Mouse (Mus musculus) midbrain, embryonic 12.5 days (tissue): ENCODE measurements around the gene Krt19. TPM values are rescaled to one million over a fixed set of nuclear protein-coding genes. Genes with fewer than 3 reads are reported as not detected.

ENCODE experiments used
- ATAC-seq: fragments of 200-750 bp; cut with Nextera tagmentation; 2 replicates; pipeline ENCODE4 v1.8.0; 2017; ENCODE audit warnings: low read depth, moderate TSS enrichment, moderate library complexity; ENCODE audit not compliant: low FRiP score
- H3K27ac ChIP-seq: fragments of 300-500 bp; sonication (generic); replicated peaks from 2 replicates; pipeline ENCODE4 v1.5.1; 2016; ENCODE audit warnings: mild to moderate bottlenecking
- H3K27me3 ChIP-seq: fragments of 300-500 bp; sonication (generic); 2 replicates; pipeline ENCODE4 v1.6.1; 2016; ENCODE audit warnings: mild to moderate bottlenecking
- H3K36me3 ChIP-seq: fragments of 300-500 bp; sonication (generic); 2 replicates; pipeline ENCODE4 v1.6.1; 2016
- H3K4me1 ChIP-seq: fragments of 300-500 bp; sonication (generic); 2 replicates; pipeline ENCODE4 v1.6.1; 2016
- H3K4me2 ChIP-seq: fragments of 300-500 bp; sonication (generic); replicated peaks from 2 replicates; pipeline ENCODE4 v1.6.1; 2016; ENCODE audit warnings: mild to moderate bottlenecking, moderate library complexity
- H3K4me3 ChIP-seq: fragments of 300-500 bp; sonication (generic); 2 replicates; pipeline ENCODE4 v1.5.1; 2016; ENCODE audit warnings: mild to moderate bottlenecking
- H3K9ac ChIP-seq: fragments of 300-500 bp; sonication (generic); replicated peaks from 2 replicates; pipeline ENCODE4 v1.6.1; 2016; ENCODE audit warnings: mild to moderate bottlenecking, moderate library complexity
- H3K9me3 ChIP-seq: fragments of 300-500 bp; sonication (generic); 2 replicates; pipeline ENCODE4 v1.6.1; 2016; ENCODE audit warnings: mild to moderate bottlenecking
- WGBS: fragments of 180-500 bp; shearing (Covaris S2); methylation state at CpG from one replicate; pipeline ENCODE4 v1.1.7; 2016; 5-methylcytosine and 5-hydroxymethylcytosine counted together
- polyA plus RNA-seq: library from polyadenylated mRNA; unstranded; fragments of >200 nt; fragmentation: Nextera tagmentation; extraction: Ambion mirVana; gene quantifications from 2 replicates; pipeline ENCODE4 v1.2.1, GENCODE M21; 2016

The Krt19 gene
- polyA plus RNA-seq = 3.7 and 5.4 TPM in 2 replicates

- ATAC-seq = no peak
- Histone ChIP-seq H3K27me3 (peaks cover 39% of the 10 kb centered on the region), H3K4me3 (no peak within 1 kb of the TSS), H3K4me2 (no peak within 1 kb of the TSS), H3K36me3 (no peaks in the 10 kb centered on the region), H3K9me3 (no peaks in the 10 kb centered on the region), H3K27ac (no peak within 1 kb of the TSS), H3K9ac (no peak within 1 kb of the TSS), H3K4me1 (peaks cover 10% of the 10 kb centered on the region)
- WGBS = 38% methylated on average over 9 of the region's 9 CpGs
Measured at GRCm38 (mm10) chr11:100148615-100149330, at the start of gene Krt19. Krt19 (minus strand) TSS chr11:100148665.

DNA sequence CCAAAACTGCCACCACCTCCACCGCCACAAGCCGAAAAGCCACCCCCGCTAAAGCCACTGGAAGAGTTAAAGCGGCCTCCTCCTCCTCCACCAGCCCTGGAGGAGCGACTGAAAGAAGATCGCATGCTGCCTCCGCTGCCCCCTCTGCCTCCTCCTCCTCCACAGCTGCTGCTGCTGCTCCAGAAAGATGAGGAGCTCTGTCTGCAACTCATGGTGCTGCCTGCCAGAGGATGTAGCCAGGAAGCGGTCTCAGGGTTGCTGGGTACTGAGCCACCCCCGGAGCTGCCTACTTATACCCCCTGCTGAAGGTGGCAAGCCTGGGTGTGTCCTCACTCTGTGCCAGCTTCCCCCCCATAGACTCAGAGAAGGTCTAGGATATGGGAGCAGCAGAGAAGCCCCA lies 44.5 kb upstream of the Krt19 start, which contains the start of gene Krt9:
Gene Krt9, minus strand, starts transcription at position 255 of the 400 bp plus-strand sequence.
- 69% methylated on average over 9 of the region's 9 CpGs for WGBS
- Histone ChIP-seq H3K36me3 (no peaks in the 10 kb centered on the region), H3K9me3 (peaks cover 6% of the 10 kb centered on the region; the same call in 1 of the 2 replicates), H3K4me1 (no peaks in the 10 kb centered on the region), H3K4me3 (no peak within 1 kb of the TSS), H3K27me3 (no peaks in the 10 kb centered on the region), H3K9ac (no peak within 1 kb of the TSS), H3K4me2 (no peak within 1 kb of the TSS), H3K27ac (no peak within 1 kb of the TSS)
- ATAC-seq = no peak

- no peaks in the 10 kb centered on the region for H3K4me1 ChIP-seq
- WGBS = 97% methylated on average over 3 of the region's 3 CpGs
- no peaks in the 10 kb centered on the region for H3K36me3 ChIP-seq
- no peak overlapping the region for H3K4me2 ChIP-seq
- H3K9ac ChIP-seq = no peak overlapping the region
- H3K4me3 ChIP-seq = no peak overlapping the region
- peaks cover 6% of the 10 kb centered on the region; the same call in 1 of the 2 replicates for H3K9me3 ChIP-seq
- H3K27ac ChIP-seq = no peak overlapping the region
- no peak for ATAC-seq
- no peaks in the 10 kb centered on the region for H3K27me3 ChIP-seq
Measured at GRCm38 (mm10) chr11:100191820-100192219, 43.4 kb upstream of the Krt19 start.

DNA sequence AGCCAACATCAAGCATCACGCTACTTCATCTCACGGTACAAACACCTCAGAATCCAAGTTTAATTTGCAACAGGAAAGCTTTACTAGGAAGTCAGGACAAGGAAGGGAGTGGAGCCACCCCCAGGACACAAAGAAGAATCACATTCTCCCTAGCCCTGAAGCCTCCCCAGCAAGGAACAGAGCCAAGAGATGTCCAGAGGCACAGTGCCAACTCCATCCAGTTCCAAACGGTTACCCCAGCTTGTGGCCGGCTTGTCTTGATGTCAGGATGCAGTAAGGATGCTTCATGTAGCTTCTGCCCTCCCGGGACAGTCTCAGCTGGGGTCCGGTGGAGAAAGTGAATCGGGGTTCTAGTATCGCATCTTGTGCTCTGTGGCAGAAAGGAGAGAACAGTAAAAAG lies 38.3 kb upstream of the Krt19 start:
- no peaks in the 10 kb centered on the region for H3K36me3 ChIP-seq
- peaks cover 6% of the 10 kb centered on the region; the same call in 1 of the 2 replicates for H3K9me3 ChIP-seq
- 89% methylated on average over 8 of the region's 8 CpGs for WGBS

DNA sequence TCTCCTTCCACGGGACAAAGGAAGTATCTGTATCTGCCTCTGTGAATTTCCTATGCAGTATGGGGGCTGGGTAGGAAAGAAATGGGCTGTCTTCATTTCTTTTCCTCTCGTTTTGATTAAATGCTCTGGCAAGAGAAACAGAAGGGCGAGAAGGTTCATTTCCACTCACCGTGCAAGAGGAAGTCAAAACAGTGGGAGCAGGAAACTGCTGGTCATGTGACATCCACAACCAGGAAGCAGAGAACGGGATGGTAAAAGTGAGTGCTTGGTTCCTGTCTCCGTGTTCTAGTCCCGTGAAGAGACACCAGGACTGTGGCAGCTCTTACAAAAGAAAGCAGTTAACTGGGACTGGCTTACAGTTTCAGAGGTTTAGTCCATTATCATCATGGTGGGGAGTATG lies 33.3 kb upstream of the Krt19 start:
- Histone ChIP-seq H3K9me3 (no peaks in the 10 kb centered on the region), H3K4me1 (no peaks in the 10 kb centered on the region), H3K4me2 (no peak overlapping the region), H3K9ac (no peak overlapping the region), H3K27me3 (no peaks in the 10 kb centered on the region), H3K4me3 (no peak overlapping the region), H3K27ac (no peak overlapping the region), H3K36me3 (no peaks in the 10 kb centered on the region)
- WGBS = 87% methylated on average over 7 of the region's 7 CpGs
- ATAC-seq = no peak

More for the DNA sequence above, 38.3 kb upstream of the Krt19 start:
- no peaks in the 10 kb centered on the region for H3K27me3 ChIP-seq
- H3K27ac ChIP-seq = no peak overlapping the region
- no peaks in the 10 kb centered on the region for H3K4me1 ChIP-seq
- H3K4me2 ChIP-seq = no peak overlapping the region
- H3K4me3 ChIP-seq = no peak overlapping the region
- no peak for ATAC-seq
- H3K9ac ChIP-seq = no peak overlapping the region

DNA sequence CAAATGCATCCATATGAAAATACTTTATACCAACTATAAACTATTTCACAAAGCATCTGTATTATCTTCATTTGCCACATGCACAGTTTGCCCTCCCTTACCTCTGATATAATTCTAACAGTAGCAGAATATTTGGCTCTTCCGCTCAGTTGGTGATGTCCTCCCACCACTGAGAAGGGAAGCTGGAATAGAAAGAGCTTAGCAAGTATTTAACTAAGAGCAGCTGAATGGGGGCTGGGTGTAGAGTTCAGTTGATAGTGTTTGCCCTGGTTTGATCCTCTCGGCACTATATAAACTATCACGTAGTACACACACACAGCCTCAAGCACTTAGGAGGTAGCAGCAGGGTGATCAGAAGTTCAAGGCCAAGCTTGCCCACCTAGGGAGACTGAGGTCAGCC lies 30.8 kb upstream of the Krt19 start:
- Histone ChIP-seq H3K9ac (no peak overlapping the region), H3K9me3 (no peaks in the 10 kb centered on the region), H3K27ac (no peak overlapping the region), H3K4me2 (no peak overlapping the region), H3K36me3 (no peaks in the 10 kb centered on the region), H3K27me3 (no peaks in the 10 kb centered on the region), H3K4me1 (no peaks in the 10 kb centered on the region), H3K4me3 (no peak overlapping the region)
- 76% methylated on average over 3 of the region's 3 CpGs for WGBS
- ATAC-seq = no peak

DNA sequence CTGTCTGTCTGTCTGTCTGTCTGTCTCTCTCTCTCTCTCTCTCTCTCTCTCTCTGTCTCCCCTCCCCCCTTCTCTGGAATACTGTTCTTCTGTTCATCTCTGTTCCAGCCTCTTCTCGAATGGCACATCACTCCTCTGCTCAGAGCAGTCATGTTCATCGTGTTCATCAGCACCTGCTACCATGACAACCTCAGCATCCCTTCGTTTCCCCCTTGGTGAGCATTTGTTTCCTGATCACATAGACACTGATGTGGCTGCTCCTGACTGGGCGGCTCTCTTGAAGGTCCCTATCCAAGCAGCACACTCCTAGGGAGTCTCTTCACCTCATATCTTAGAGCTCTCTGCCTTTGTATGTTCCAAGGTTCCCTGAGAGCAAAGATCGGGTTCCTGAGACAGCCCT lies 29.8 kb upstream of the Krt19 start:
- Histone ChIP-seq H3K9ac (no peak overlapping the region), H3K4me3 (no peak overlapping the region), H3K9me3 (no peaks in the 10 kb centered on the region), H3K27ac (no peak overlapping the region), H3K36me3 (no peaks in the 10 kb centered on the region), H3K27me3 (no peaks in the 10 kb centered on the region), H3K4me2 (no peak overlapping the region), H3K4me1 (no peaks in the 10 kb centered on the region)
- 82% methylated on average over 5 of the region's 5 CpGs for WGBS
- ATAC-seq = no peak

DNA sequence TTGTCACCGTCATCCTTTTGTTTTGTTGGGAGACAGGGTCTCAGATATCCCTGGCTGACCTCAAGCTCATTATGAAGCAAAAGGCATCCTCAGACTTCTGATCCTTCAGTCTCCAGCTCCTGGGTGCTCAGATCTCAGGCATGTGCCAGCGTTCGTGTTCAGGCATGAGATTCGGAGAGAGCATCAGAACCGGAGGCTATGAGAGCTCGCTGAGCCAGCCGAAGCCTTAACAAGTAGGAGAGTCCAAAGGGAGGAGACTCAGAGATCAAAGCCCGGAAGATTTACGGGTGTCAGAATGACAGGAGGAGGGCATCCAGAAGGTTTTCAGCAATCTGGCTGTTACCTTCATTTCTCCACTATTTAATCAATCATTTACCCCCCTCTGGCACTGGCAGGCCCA lies 28.3 kb upstream of the Krt19 start:
- Histone ChIP-seq H3K4me2 (no peak overlapping the region), H3K4me3 (no peak overlapping the region), H3K9me3 (no peaks in the 10 kb centered on the region), H3K4me1 (no peaks in the 10 kb centered on the region), H3K36me3 (no peaks in the 10 kb centered on the region), H3K9ac (no peak overlapping the region), H3K27me3 (no peaks in the 10 kb centered on the region), H3K27ac (no peak overlapping the region)
- ATAC-seq = no peak
- 83% methylated on average over 9 of the region's 9 CpGs for WGBS

- H3K27me3 ChIP-seq = no peaks in the 10 kb centered on the region
- H3K36me3 ChIP-seq = no peaks in the 10 kb centered on the region
- 33% methylated on average over 14 of the region's 14 CpGs for WGBS
- H3K9me3 ChIP-seq = no peaks in the 10 kb centered on the region
- H3K4me1 ChIP-seq = no peaks in the 10 kb centered on the region
- H3K4me3 ChIP-seq = no peak overlapping the region
- no peak overlapping the region for H3K9ac ChIP-seq
- no peak overlapping the region for H3K27ac ChIP-seq
- H3K4me2 ChIP-seq = 0 out of 2 replicates have a peak overlapping the region, but pooled peaks have one; percentile 11
- peak; percentile 23; the same call in 1 of the 2 replicates for ATAC-seq
Measured at GRCm38 (mm10) chr11:100168765-100169762, 20.6 kb upstream of the Krt19 start.

DNA sequence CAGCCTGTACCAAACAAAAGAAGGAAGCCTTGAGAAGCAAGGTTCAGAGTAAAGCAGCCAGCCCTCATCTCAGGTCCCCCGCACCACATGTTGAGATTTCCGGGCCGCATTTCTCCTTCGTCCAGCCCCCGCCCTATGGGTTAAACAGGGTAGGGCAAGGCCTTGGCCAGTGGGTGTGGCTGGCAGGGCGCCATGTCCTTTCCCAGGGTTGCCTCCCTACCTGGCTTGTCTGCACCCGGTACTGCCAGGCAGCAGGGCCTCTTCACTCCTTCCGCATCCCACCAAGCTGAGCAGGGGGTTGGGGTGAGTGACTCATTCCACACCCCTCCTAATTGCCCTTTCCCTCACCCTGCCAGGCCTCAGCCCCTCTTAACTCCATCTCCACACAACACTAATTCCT lies 19.6 kb upstream of the Krt19 start:
- 86% methylated on average over 8 of the region's 8 CpGs for WGBS
- Histone ChIP-seq H3K4me2 (no peak overlapping the region), H3K9me3 (no peaks in the 10 kb centered on the region), H3K27me3 (no peaks in the 10 kb centered on the region), H3K4me1 (no peaks in the 10 kb centered on the region), H3K9ac (no peak overlapping the region), H3K27ac (no peak overlapping the region), H3K36me3 (no peaks in the 10 kb centered on the region), H3K4me3 (no peak overlapping the region)
- ATAC-seq = no peak

GRCm38 (mm10) chr11:100164392-100164791 lies 15.9 kb upstream of the Krt19 start:
- Histone ChIP-seq H3K9me3 (no peaks in the 10 kb centered on the region), H3K9ac (no peak overlapping the region), H3K4me1 (no peaks in the 10 kb centered on the region), H3K27ac (no peak overlapping the region), H3K27me3 (no peaks in the 10 kb centered on the region), H3K4me2 (no peak overlapping the region), H3K4me3 (no peak overlapping the region), H3K36me3 (no peaks in the 10 kb centered on the region)
- ATAC-seq = no peak
- WGBS = 68% methylated on average over 7 of the region's 7 CpGs

- Histone ChIP-seq H3K9me3 (no peaks in the 10 kb centered on the region), H3K4me3 (no peak overlapping the region), H3K9ac (no peak overlapping the region), H3K27ac (no peak overlapping the region), H3K4me2 (no peak overlapping the region), H3K36me3 (no peaks in the 10 kb centered on the region), H3K4me1 (no peaks in the 10 kb centered on the region), H3K27me3 (no peaks in the 10 kb centered on the region)
- no peak for ATAC-seq
- WGBS = 73% methylated on average over 6 of the region's 6 CpGs
Measured at GRCm38 (mm10) chr11:100157908-100158477, 9.5 kb upstream of the Krt19 start.
